Mouse (Mus musculus) liver, embryonic 12.5 days (tissue): ENCODE data around the gene Pygb. TPM values are rescaled to one million over a fixed set of nuclear protein-coding genes. Genes with fewer than 3 reads are reported as not detected.

Source experiments
- ATAC-seq: fragments of 200-750 bp; cut with Nextera tagmentation; 2 replicates; pipeline ENCODE4 v1.8.0; 2017; ENCODE audit warnings: moderate number of reproducible peaks, mild to moderate bottlenecking, moderate library complexity
- H3K27ac ChIP-seq: fragments of 300-500 bp; sonication (generic); 2 replicates; pipeline ENCODE4 v1.5.1; 2016; ENCODE audit warnings: mild to moderate bottlenecking
- H3K27me3 ChIP-seq: fragments of 300-500 bp; sonication (generic); replicated peaks from 2 replicates; pipeline ENCODE4 v1.6.1; 2016; ENCODE audit warnings: mild to moderate bottlenecking, moderate library complexity
- H3K36me3 ChIP-seq: fragments of 300-500 bp; sonication (generic); 2 replicates; pipeline ENCODE4 v1.6.1; 2016; ENCODE audit warnings: mild to moderate bottlenecking, moderate library complexity
- H3K4me1 ChIP-seq: fragments of 300-500 bp; sonication (generic); 2 replicates; pipeline ENCODE4 v1.6.1; 2016
- H3K4me2 ChIP-seq: fragments of 300-500 bp; sonication (generic); 2 replicates; pipeline ENCODE4 v1.6.1; 2016; ENCODE audit warnings: mild to moderate bottlenecking, moderate library complexity
- H3K4me3 ChIP-seq: fragments of 300-500 bp; sonication (generic); 2 replicates; pipeline ENCODE4 v1.5.1; 2016; ENCODE audit warnings: mild to moderate bottlenecking, moderate library complexity
- H3K9ac ChIP-seq: fragments of 300-500 bp; sonication (generic); 2 replicates; pipeline ENCODE4 v1.6.1; 2016; ENCODE audit warnings: mild to moderate bottlenecking, moderate library complexity
- H3K9me3 ChIP-seq: fragments of 300-500 bp; sonication (generic); replicated peaks from 2 replicates; pipeline ENCODE4 v1.6.1; 2016; ENCODE audit warnings: mild to moderate bottlenecking, moderate library complexity
- WGBS: fragments of 180-500 bp; shearing (Covaris S2); methylation state at CpG from one replicate; pipeline ENCODE4 v1.1.7; 2016; ENCODE audit not compliant: insufficient replicate concordance; 5-methylcytosine and 5-hydroxymethylcytosine counted together
- polyA plus RNA-seq: library from polyadenylated mRNA; unstranded; fragments of >200 nt; fragmentation: Nextera tagmentation; extraction: Ambion mirVana; gene quantifications from 2 replicates; pipeline ENCODE4 v1.2.1, GENCODE M21; 2016

Gene Pygb
- polyA plus RNA-seq, result 32.9 and 34.0 TPM in 2 replicates

DNA sequence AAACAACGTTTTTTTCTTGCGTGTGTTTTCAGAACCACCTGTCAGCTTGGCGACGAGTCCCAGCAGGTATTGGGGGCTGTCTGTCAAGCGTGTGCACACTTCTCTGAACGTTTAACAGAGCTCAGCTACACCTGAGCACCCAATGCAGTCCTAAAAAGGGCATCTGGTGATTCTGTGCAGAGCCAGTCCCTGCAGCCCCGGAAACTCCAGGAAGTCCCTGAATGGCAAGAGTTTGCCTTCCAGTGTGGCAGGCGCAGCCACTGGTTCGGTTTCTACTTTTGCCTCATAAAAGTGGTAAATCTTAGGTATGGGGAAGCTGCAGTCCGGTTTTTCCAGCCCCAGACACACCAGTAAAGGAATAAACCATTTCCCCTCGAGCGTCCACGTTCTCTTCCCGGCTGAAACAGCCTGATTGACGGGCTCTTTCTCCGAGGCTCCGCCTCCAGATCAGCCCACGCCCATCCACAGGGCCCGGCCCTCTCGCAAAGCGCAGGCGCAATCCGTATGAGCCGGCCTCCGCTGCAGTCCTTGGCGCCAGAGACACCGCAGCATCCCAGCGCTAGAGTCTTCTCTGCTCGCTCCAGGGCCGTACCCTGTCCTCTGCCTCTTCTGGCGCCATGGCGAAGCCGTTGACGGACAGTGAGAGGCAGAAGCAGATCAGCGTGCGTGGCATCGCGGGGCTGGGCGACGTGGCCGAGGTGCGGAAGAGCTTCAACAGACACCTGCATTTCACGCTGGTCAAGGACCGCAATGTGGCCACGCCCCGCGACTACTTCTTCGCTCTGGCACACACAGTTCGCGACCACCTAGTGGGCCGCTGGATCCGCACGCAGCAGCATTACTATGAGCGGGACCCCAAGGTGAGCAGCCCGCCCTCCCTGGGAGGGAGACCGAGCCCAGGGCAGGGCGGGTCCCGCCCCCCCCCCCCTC is at the start of gene Pygb:
Gene Pygb, plus strand, starts transcription at position 485 of the 930 bp plus-strand sequence.
- Histone ChIP-seq H3K9me3 (no peaks in the 10 kb centered on the region), H3K27me3 (no peaks in the 10 kb centered on the region), H3K36me3 (0 out of 2 replicates have a peak, but pooled peaks cover 7% of the 10 kb centered on the region), H3K4me1 (peaks cover 29% of the 10 kb centered on the region), H3K27ac (peak within 1 kb of the TSS; percentile 54), H3K9ac (peak within 1 kb of the TSS; percentile 72), H3K4me3 (peak within 1 kb of the TSS; percentile 76), H3K4me2 (peak within 1 kb of the TSS; percentile 99)
- 2% methylated on average over 58 of the region's 58 CpGs for WGBS
- ATAC-seq, result peak; percentile 96

DNA sequence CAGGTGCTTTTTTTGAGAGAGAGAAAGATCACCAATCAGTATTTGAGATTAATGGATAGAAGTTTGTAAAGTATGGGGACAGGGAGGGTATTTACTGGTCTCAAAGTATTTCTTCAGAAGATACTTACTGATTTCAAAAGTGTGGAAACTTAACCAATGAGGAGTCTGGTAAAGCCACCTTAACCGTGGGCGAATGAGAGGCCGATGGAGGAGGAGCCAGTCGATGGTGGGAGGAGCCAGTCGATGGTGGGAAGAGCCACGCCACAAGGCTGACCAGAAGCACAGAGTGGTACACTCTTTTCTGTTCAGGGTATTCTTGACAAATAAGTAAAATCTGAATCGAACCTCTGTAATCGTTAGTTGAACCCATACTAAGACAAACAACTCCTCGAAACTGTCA is 48.7 kb upstream of the Pygb start:
- 59% methylated on average over 9 of the region's 9 CpGs for WGBS
- Histone ChIP-seq H3K4me2 (no peak overlapping the region), H3K27ac (no peak overlapping the region), H3K36me3 (no peaks in the 10 kb centered on the region), H3K4me1 (no peaks in the 10 kb centered on the region), H3K27me3 (no peaks in the 10 kb centered on the region), H3K9ac (no peak overlapping the region), H3K9me3 (no peaks in the 10 kb centered on the region), H3K4me3 (no peak overlapping the region)
- ATAC-seq, result no peak

DNA sequence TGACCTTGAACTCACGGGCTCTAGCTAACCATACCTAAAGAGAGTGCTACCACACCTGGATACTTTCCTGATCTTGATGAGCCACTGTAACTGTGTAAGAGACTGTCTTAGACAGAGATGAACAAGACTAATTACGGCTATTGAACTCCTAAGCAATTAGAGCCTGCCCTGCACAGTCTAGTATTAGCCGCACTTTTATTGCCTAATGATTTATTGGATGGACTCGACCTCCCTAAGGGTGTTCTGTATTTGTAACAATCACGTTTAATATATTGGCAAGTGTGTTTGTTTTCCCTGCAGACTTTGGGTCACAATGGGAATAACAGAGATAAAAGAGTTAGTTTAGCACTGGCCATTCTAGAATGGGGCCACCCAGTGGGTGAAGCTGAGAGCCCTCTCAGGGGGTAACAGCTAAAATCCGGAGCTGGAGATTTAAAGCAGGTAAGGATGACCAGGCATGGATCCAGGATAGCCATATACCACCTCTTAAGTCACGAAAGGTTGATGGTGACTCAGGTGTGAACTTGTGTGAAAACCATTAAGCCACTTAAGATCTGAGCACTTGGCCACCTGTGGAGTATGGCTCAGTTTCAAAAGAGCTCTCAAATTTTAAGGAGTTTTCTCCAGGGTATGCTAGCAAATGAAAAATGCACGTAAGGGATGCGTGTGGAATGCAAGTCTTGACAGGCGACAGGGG is 46.2 kb upstream of the Pygb start:
- ATAC-seq, result no peak
- WGBS, result 58% methylated on average over 10 of the region's 10 CpGs
- H3K27me3 ChIP-seq, result peaks cover 10% of the 10 kb centered on the region
- no peak overlapping the region for H3K27ac ChIP-seq
- H3K4me1 ChIP-seq, result no peaks in the 10 kb centered on the region
- H3K4me2 ChIP-seq, result no peak overlapping the region
- no peak overlapping the region for H3K4me3 ChIP-seq
- H3K9ac ChIP-seq, result no peak overlapping the region
- no peaks in the 10 kb centered on the region for H3K9me3 ChIP-seq
- H3K36me3 ChIP-seq, result no peaks in the 10 kb centered on the region

DNA sequence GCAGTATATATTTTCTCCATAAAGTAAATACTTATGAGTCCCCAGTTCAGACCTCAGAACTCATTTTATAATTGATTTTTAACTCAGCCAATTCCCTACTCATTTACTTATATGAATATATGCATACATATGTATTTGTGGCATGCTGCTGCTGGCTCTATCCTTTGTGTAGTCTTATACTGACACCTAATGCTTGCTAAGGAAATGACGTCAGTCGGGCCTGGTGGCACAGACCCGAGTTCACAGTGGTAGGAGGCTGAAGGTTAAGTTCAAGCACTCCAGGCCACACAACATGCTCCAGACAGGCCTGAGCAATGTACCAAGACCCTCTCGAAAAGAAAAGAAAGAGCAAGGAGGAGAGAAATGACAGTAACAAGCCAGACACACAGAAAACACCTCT is 45.1 kb upstream of the Pygb start:
- H3K9me3 ChIP-seq, result no peaks in the 10 kb centered on the region
- peaks cover 11% of the 10 kb centered on the region for H3K27me3 ChIP-seq
- no peaks in the 10 kb centered on the region for H3K36me3 ChIP-seq
- WGBS, result 43% methylated on average over 4 of the region's 4 CpGs
- no peak overlapping the region for H3K27ac ChIP-seq
- no peak for ATAC-seq
- no peaks in the 10 kb centered on the region for H3K4me1 ChIP-seq
- H3K4me2 ChIP-seq, result no peak overlapping the region
- H3K4me3 ChIP-seq, result no peak overlapping the region
- no peak overlapping the region for H3K9ac ChIP-seq

DNA sequence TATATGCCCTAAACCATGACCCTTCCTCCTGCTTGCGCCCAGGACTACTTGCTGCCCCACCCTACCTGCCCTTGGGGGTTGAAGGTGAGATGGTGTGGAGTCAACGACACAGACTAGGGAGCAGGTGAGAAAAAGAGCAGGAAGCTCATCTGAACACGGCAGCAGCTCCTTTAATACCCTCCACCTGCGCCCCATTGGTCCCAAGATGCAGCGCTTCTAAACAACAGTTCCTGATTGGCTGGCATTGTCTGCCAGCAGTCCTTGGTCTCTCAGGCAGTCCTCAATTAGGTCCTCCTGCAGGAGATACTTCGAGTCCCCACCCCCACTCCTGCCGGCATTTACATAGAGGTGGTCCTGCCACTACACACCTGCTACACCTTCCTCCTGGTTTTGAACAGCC is 41.5 kb upstream of the Pygb start:
- no peak overlapping the region for H3K4me2 ChIP-seq
- H3K27ac ChIP-seq, result no peak overlapping the region
- H3K9me3 ChIP-seq, result no peaks in the 10 kb centered on the region
- no peak for ATAC-seq
- H3K4me3 ChIP-seq, result no peak overlapping the region
- peaks cover 12% of the 10 kb centered on the region for H3K4me1 ChIP-seq
- H3K27me3 ChIP-seq, result peaks cover 11% of the 10 kb centered on the region
- no peaks in the 10 kb centered on the region for H3K36me3 ChIP-seq
- no peak overlapping the region for H3K9ac ChIP-seq
- WGBS, result 57% methylated on average over 7 of the region's 7 CpGs

DNA sequence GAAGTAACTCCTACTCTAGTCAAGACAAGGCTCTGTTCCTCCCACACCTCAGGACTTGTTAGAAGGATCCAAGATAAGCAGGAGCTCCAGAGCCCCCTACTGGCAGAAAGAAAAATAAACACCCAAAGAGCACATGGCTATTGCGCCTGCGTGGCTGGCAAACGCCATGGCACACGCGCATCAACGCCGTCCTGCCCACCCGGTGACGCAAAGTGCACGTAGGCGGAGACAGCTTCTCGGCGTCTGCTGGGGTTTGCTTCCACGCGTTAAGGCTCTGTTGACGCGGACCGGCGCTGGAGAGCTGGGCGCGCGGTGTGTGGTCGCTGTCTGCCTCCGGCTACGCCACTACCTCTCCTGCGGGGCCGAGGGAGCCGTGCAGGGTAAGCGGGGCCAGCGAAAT is 37.7 kb upstream of the Pygb start, which contains the start of gene Entpd6:
Gene Entpd6, plus strand, starts transcription at position 189 of the 400 bp plus-strand sequence.
- Histone ChIP-seq H3K27ac (peak within 1 kb of the TSS; percentile 76), H3K27me3 (peaks cover 11% of the 10 kb centered on the region), H3K9ac (peak within 1 kb of the TSS; percentile 78), H3K4me1 (peaks cover 17% of the 10 kb centered on the region), H3K9me3 (no peaks in the 10 kb centered on the region), H3K4me2 (peak within 1 kb of the TSS; percentile 99), H3K36me3 (peaks cover 15% of the 10 kb centered on the region), H3K4me3 (peak within 1 kb of the TSS; percentile 71)
- peak; percentile 94 for ATAC-seq
- 1% methylated on average over 30 of the region's 30 CpGs for WGBS

DNA sequence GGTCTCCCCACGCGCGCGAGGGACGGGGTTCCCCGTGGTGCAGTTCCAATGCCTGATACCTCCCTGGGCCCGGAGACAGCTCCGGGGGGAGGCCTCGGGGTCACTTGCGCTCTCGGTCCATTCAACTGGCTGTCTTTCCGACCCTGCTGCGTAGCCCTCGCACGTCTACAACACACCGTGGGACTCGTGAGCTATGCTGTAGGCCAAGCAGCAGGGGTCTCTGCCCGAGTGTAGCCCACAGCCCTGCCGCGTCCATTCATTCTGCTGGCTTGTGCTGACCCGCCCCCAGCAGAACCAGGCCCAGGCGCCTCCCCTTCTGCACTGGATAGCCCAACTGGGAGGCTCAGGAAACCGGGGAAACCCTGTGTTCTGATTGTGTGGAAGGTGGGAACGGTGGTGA is 37.3 kb upstream of the Pygb start:
- Histone ChIP-seq H3K27me3 (peaks cover 10% of the 10 kb centered on the region), H3K4me3 (peak overlapping the region; percentile 71), H3K36me3 (peaks cover 15% of the 10 kb centered on the region), H3K4me2 (peak overlapping the region; percentile 99), H3K27ac (peak overlapping the region; percentile 76), H3K4me1 (peaks cover 17% of the 10 kb centered on the region), H3K9me3 (no peaks in the 10 kb centered on the region), H3K9ac (peak overlapping the region; percentile 78)
- WGBS, result 1% methylated on average over 24 of the region's 24 CpGs
- peak; percentile 60 for ATAC-seq

DNA sequence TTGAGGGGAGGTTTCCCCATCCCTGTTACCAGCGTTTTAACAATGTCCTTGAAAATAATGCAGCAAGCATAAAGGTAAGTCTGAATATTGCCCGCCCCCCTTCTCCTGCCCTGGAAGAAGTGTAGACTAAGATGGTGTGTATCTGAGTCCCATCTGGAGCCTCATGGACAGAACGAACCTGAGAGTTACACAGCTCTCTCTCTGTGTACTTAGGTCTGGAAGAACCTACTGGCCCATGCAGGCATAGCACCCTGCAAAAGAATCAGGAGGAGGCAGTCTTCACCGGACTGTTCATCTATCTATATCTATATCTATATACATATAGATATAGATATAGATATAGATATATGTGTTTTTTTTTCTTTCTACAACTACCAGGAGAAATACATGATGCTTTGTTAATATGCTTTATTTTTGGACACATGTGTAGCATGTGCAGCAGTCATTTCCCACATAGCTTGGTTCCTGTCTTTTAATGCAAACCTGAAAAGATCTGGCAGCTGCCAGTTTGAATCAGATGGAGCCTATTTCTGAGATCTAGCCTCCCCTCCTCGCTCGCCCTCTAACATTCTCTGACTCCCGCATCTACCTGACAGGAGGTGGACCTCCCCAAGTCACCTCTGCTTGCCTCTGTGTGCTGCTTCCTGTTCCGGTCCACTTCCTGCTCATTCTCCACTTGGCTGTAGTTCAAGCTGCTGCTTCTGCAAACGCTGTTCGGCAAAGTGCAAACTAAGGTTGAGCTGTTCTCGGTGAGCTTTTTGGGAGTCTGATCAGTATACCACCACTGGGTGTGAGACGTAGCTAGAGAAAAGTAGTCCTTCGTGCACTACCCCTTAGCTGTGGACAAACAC is 36.2 kb upstream of the Pygb start:
- peaks cover 1% of the 10 kb centered on the region; the same call in 1 of the 2 replicates for H3K27me3 ChIP-seq
- H3K4me1 ChIP-seq, result peaks cover 17% of the 10 kb centered on the region
- 59% methylated on average over 13 of the region's 13 CpGs for WGBS
- H3K9me3 ChIP-seq, result no peaks in the 10 kb centered on the region
- H3K4me3 ChIP-seq, result no peak overlapping the region
- H3K4me2 ChIP-seq, result peak overlapping the region; percentile 99; the same call in 1 of the 2 replicates
- H3K9ac ChIP-seq, result no peak overlapping the region
- peaks cover 15% of the 10 kb centered on the region for H3K36me3 ChIP-seq
- no peak for ATAC-seq
- no peak overlapping the region for H3K27ac ChIP-seq

DNA sequence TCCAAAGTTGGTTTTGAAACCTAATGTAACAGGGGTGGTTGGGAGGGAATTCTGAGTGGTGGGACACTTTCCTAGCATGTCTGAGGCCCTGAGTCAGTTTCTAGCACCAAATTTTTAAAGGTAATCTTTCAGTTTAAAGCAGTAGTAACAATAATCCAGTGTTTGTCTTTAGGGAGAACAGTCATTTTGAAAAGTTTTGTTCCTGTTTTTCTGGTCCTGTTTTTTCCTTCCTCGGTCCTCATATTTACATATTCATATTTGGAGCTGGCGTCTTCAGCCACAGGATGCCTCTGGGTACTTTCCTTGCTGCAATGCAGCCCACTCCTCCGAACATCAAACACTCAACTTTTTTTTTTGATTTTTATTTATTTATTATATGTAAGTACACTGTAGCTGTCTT is 31.5 kb upstream of the Pygb start:
- H3K9me3 ChIP-seq, result no peaks in the 10 kb centered on the region
- H3K4me3 ChIP-seq, result no peak overlapping the region
- WGBS, result 75% methylated on average over 3 of the region's 3 CpGs
- no peak for ATAC-seq
- no peak overlapping the region for H3K9ac ChIP-seq
- no peak overlapping the region for H3K27ac ChIP-seq
- H3K4me1 ChIP-seq, result peaks cover 6% of the 10 kb centered on the region; the same call in 1 of the 2 replicates
- H3K27me3 ChIP-seq, result no peaks in the 10 kb centered on the region
- no peak overlapping the region for H3K4me2 ChIP-seq
- peaks cover 50% of the 10 kb centered on the region for H3K36me3 ChIP-seq

DNA sequence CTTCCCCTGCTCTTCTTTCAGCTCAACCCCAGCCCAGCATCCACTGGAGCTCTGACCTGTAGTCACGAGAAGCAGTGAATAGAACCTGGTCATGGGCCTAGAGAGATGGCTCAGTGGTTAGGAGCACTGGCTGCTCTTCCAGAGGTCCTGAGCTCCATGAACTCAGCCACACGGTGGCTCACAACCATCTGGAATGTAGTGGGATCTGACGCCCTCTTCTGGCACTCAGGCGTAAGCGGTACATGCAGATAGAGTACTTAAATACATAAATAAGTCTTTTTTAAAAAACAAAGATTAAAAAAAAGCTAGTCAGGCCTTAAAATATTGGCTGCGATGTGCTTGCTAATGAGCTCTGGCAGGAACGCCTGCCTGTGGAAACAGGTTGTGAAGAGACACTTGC is 25.1 kb upstream of the Pygb start:
- no peak for ATAC-seq
- no peak overlapping the region for H3K4me2 ChIP-seq
- no peak overlapping the region for H3K4me3 ChIP-seq
- WGBS, result 77% methylated on average over 7 of the region's 7 CpGs
- H3K27ac ChIP-seq, result no peak overlapping the region
- H3K9ac ChIP-seq, result no peak overlapping the region
- H3K27me3 ChIP-seq, result no peaks in the 10 kb centered on the region
- H3K36me3 ChIP-seq, result peaks cover 68% of the 10 kb centered on the region
- H3K4me1 ChIP-seq, result no peaks in the 10 kb centered on the region
- no peaks in the 10 kb centered on the region for H3K9me3 ChIP-seq

DNA sequence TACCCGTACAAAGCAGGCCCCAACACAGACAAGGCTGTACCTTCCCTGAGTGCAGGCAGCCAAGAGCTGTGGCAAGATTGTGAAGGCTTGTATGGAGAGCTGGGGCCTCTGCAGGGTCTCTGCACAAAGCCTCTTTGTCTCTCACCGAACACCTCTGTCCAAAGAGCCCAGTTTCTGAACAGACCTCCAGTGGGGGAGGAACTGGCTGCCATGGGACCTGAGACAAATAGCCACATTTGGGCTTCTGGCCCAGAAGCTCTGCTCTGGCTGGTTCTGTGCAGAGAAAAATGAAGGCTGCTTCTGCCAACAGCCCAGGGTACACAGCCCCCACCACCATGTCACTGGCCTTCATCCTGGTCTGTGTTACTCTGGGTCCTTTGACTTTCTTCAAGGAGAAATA is 20.9 kb upstream of the Pygb start:
- no peak overlapping the region for H3K9ac ChIP-seq

More for the DNA sequence above, 20.9 kb upstream of the Pygb start:
- WGBS, result 71% methylated on average over 2 of the region's 2 CpGs
- peaks cover 66% of the 10 kb centered on the region for H3K36me3 ChIP-seq
- ATAC-seq, result no peak
- no peaks in the 10 kb centered on the region for H3K9me3 ChIP-seq
- H3K27ac ChIP-seq, result no peak overlapping the region
- H3K4me3 ChIP-seq, result no peak overlapping the region
- no peaks in the 10 kb centered on the region for H3K27me3 ChIP-seq
- H3K4me1 ChIP-seq, result peaks cover 20% of the 10 kb centered on the region
- no peak overlapping the region for H3K4me2 ChIP-seq
